ENCODE assay signal across 15 mouse cellular contexts in the genomic region with DNA sequence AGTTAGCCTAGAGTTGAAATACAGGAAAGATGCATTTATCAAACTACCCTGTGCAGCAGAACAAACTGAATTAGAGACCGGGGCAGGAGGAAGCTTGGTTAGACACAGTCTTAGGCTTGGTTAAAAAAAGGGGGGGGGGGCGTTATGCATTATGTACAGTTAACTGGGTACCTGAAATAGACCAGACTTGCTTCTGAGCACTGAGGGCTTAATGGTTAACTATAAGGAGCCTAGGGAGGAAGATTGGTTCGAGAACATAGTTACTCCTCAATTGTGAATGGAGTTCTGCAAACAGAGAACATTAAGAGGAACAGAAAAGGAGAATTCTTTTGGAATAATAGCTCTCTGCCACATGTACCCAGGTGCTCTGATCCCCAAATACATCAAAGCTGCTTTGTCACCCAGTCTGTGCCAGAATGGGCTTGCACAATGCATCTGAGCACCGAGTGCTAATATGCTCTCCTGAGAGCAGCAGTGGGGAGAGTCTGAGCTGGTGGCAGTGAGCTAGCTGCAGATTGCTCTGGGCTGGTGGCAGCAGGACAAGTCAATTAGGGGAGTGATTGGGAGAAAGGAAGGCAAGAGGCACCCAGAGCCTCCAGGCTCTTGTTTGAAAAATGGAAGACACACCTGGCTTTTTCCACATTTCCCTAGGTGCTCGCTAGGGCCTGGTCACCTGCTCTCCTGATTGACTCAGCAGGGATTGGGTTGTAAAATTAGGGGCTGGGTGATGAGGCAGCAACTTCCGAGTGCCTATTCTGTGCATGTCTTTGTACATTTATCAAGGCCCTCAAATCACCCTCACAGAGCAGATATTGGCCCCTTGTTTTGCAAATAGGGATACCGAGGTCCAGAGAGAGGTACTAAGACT.
A peak's percentile ranks its signal among the peaks of the same experiment; 100 is the strongest.
DNase-seq lines count a peak whose midpoint lies in the region; ATAC-seq lines count a peak whose summit lies in the region.
"Had no signal": no experiment of that assay in that cellular context is flagged by ENCODE, and none has a peak within 500 bp of the region (broad histone marks: within the 10 kb centered on the region; RNA-seq: fewer than 3 reads in every experiment).

No protein-coding gene starts in this region.

- no peaks in the 10 kb centered on the region for H3K36me3 ChIP-seq in hindbrain, embryonic 13.5 days
- H3K36me3 ChIP-seq in hindbrain, embryonic 11.5 days (ENCODE audit: control insufficient read depth, insufficient read depth, low read length) = no peaks in the 10 kb centered on the region
- no peaks in the 10 kb centered on the region for H3K36me3 ChIP-seq in midbrain, embryonic 12.5 days
- no peaks in the 10 kb centered on the region for H3K36me3 ChIP-seq in midbrain, embryonic 10.5 days
- no peaks in the 10 kb centered on the region for H3K36me3 ChIP-seq in midbrain, embryonic 14.5 days (ENCODE audit: control insufficient read depth, insufficient read depth, low read length)
- H3K36me3 ChIP-seq: heart, embryonic 13.5 days; limb, embryonic 13.5 days had no signal

- H3K4me2 ChIP-seq in hindbrain, embryonic 13.5 days = no peak overlapping the region
- no peak overlapping the region for H3K4me2 ChIP-seq in hindbrain, embryonic 11.5 days (replicated peaks; ENCODE audit: low read depth, low read length)
- no peak overlapping the region for H3K4me2 ChIP-seq in midbrain, embryonic 12.5 days (replicated peaks)
- no peak overlapping the region for H3K4me2 ChIP-seq in midbrain, embryonic 14.5 days (ENCODE audit: low read length)
- H3K4me2 ChIP-seq: heart, embryonic 13.5 days; limb, embryonic 13.5 days had no signal

- H3K9ac ChIP-seq in hindbrain, embryonic 13.5 days = no peak overlapping the region
- no peak overlapping the region for H3K9ac ChIP-seq in hindbrain, embryonic 11.5 days (ENCODE audit: low read depth, low read length)
- H3K9ac ChIP-seq in midbrain, embryonic 12.5 days (replicated peaks) = no peak overlapping the region
- H3K9ac ChIP-seq in midbrain, embryonic 14.5 days (replicated peaks; ENCODE audit: low read length) = no peak overlapping the region
- H3K9ac ChIP-seq: heart, embryonic 13.5 days; limb, embryonic 13.5 days; liver, postnatal 0 days had no signal

- WGBS in hindbrain, embryonic 13.5 days = 45% methylated on average over 7 of the region's 7 CpGs
- 55% methylated on average over 7 of the region's 7 CpGs for WGBS in hindbrain, embryonic 11.5 days
- 59% methylated on average over 7 of the region's 7 CpGs for WGBS in midbrain, embryonic 12.5 days
- WGBS in midbrain, embryonic 10.5 days = 56% methylated on average over 7 of the region's 7 CpGs
- 44% methylated on average over 7 of the region's 7 CpGs for WGBS in midbrain, embryonic 14.5 days

- DNase-seq in adrenal gland, postnatal 10 days = peak; percentile 25
- no peak for DNase-seq in adrenal gland, adult 8-10 months
- DNase-seq in hindbrain, embryonic 11.5 days (ENCODE audit: low spot score) = no peak
- DNase-seq in midbrain, embryonic 10.5 days (ENCODE audit: low spot score) = no peak
- peak; percentile 8 for DNase-seq in midbrain, embryonic 14.5 days
- no peak for DNase-seq in right cerebral cortex, adult 2 months (ENCODE audit: low spot score in 2 of 2)
- DNase-seq: adrenal gland, postnatal 25 days; gastrocnemius, postnatal 25 days; liver, postnatal 0 days had no signal

- ATAC-seq in hindbrain, embryonic 13.5 days (ENCODE audit: low FRiP score) = peak; percentile 78
- no peak for ATAC-seq in hindbrain, embryonic 11.5 days (ENCODE audit: low FRiP score)
- ATAC-seq in midbrain, embryonic 12.5 days (ENCODE audit: low FRiP score, low read depth) = peak; percentile 61
- ATAC-seq in midbrain, embryonic 14.5 days (ENCODE audit: low FRiP score, low TSS enrichment) = 0 out of 2 replicates have a peak, but pooled peaks have one; percentile 51
- ATAC-seq: liver, postnatal 0 days had no signal

- no peaks in the 10 kb centered on the region for H3K27me3 ChIP-seq in hindbrain, embryonic 13.5 days
- H3K27me3 ChIP-seq in hindbrain, embryonic 11.5 days (ENCODE audit: control insufficient read depth, insufficient read depth, low read length) = no peaks in the 10 kb centered on the region
- no peaks in the 10 kb centered on the region for H3K27me3 ChIP-seq in midbrain, embryonic 12.5 days
- H3K27me3 ChIP-seq in midbrain, embryonic 10.5 days (ENCODE audit: low read depth, poor library complexity, severe bottlenecking) = no peaks in the 10 kb centered on the region
- no peaks in the 10 kb centered on the region for H3K27me3 ChIP-seq in midbrain, embryonic 14.5 days (ENCODE audit: control insufficient read depth, insufficient read depth, low read length)
- H3K27me3 ChIP-seq: heart, embryonic 13.5 days; limb, embryonic 13.5 days had no signal

- no peaks in the 10 kb centered on the region for H3K9me3 ChIP-seq in hindbrain, embryonic 13.5 days
- no peaks in the 10 kb centered on the region for H3K9me3 ChIP-seq in hindbrain, embryonic 11.5 days (ENCODE audit: control insufficient read depth, low read length)
- no peaks in the 10 kb centered on the region for H3K9me3 ChIP-seq in midbrain, embryonic 12.5 days
- H3K9me3 ChIP-seq in midbrain, embryonic 10.5 days (replicated peaks) = no peaks in the 10 kb centered on the region
- H3K9me3 ChIP-seq in midbrain, embryonic 14.5 days (ENCODE audit: control insufficient read depth, low read length) = no peaks in the 10 kb centered on the region
- H3K9me3 ChIP-seq: heart, embryonic 13.5 days; limb, embryonic 13.5 days had no signal

- 0 out of 2 replicates have a peak overlapping the region, but pooled peaks have one; percentile 12 for H3K27ac ChIP-seq in hindbrain, embryonic 13.5 days
- no peak overlapping the region for H3K27ac ChIP-seq in hindbrain, embryonic 11.5 days (ENCODE audit: low read depth, low read length)
- H3K27ac ChIP-seq in midbrain, embryonic 12.5 days (replicated peaks) = no peak overlapping the region
- no peak overlapping the region for H3K27ac ChIP-seq in midbrain, embryonic 10.5 days (replicated peaks)
- no peak overlapping the region for H3K27ac ChIP-seq in midbrain, embryonic 14.5 days (replicated peaks; ENCODE audit: low read depth, low read length)
- H3K27ac ChIP-seq: heart, embryonic 13.5 days; kidney, postnatal 0 days; limb, embryonic 13.5 days had no signal

- H3K4me3 ChIP-seq in hindbrain, embryonic 13.5 days = no peak overlapping the region
- H3K4me3 ChIP-seq in hindbrain, embryonic 11.5 days (ENCODE audit: low read depth, low read length) = no peak overlapping the region
- no peak overlapping the region for H3K4me3 ChIP-seq in midbrain, embryonic 12.5 days
- no peak overlapping the region for H3K4me3 ChIP-seq in midbrain, embryonic 10.5 days
- H3K4me3 ChIP-seq in midbrain, embryonic 14.5 days (replicated peaks; ENCODE audit: low read depth, low read length) = no peak overlapping the region
- H3K4me3 ChIP-seq: heart, embryonic 13.5 days; limb, embryonic 13.5 days; myocyte had no signal

- peaks cover 6% of the 10 kb centered on the region for H3K4me1 ChIP-seq in hindbrain, embryonic 13.5 days (replicated peaks)
- H3K4me1 ChIP-seq in hindbrain, embryonic 11.5 days (replicated peaks; ENCODE audit: control insufficient read depth, insufficient read depth, low read length) = no peaks in the 10 kb centered on the region
- H3K4me1 ChIP-seq in midbrain, embryonic 12.5 days = no peaks in the 10 kb centered on the region
- H3K4me1 ChIP-seq in midbrain, embryonic 10.5 days = 0 out of 2 replicates have a peak, but pooled peaks cover 2% of the 10 kb centered on the region
- no peaks in the 10 kb centered on the region for H3K4me1 ChIP-seq in midbrain, embryonic 14.5 days (ENCODE audit: control insufficient read depth, insufficient read depth, low read length)
- H3K4me1 ChIP-seq: heart, embryonic 13.5 days had no signal

Comparison
In these comparisons a context has a peak if more than half of its experiments do, and no peak if none do; other contexts are left out.
1. DNase-seq: peak in adrenal gland, postnatal 10 days (single experiment) and midbrain, embryonic 14.5 days (single experiment); none in adrenal gland, adult 8-10 months (single experiment), hindbrain, embryonic 11.5 days (single experiment), midbrain, embryonic 10.5 days (single experiment) and right cerebral cortex, adult 2 months (0 of 2).